Mouse (Mus musculus) adrenal gland, postnatal 36 days (tissue): ENCODE measurements at regions not wholly inside any gene's neighbourhood (a gene's known extent, or its start where the extent isn't known, plus 50 kb on each side); places are given as distances from the start of the nearest gene placed in this dataset.

Experiments
- DNase-seq, 2 experiments: peaks; one replicate each; pipeline ENCODE4 v3.0.0; 2021; ENCODE audit warnings: mixed read lengths in 1 of 2

DNA sequence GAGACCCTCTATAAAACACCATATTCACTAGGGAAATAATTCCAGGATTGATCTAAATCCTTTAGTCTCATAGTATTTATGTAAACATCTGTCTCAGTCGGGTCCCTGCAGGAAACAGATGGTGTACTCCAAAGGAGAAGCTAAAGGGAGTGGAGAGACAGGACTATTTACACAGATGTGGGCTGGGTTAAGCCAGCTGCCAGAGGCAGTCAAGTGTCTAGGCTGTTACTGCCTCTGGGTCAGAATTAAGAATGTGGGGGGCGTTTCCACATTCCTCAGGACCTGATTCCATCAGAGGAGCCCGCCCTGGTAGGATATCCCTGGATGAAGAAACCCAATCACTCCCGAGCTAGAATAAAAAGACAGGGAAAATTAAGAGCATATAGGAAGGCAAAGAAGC, 380.2 kb upstream of the Auts2 start:
- DNase-seq: no peak

DNA sequence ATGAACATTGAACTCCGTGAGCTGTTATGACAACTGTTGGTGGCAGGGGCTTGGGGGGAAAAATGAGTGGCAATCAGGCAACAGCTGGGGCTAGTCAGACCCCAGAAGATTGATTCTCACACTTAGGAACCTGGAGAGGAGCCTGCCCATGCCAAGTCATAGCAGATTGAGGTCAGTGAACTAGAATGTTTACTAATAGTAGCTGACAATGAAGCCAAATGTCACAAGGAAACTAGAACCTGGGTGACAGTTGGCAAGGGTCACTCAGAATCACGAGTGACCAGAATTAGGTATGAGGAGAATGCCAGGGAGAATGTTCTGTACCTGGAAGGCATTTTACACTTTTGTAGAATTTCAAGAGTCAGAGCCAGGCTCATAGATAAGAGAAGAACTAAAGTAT, 365.9 kb upstream of the Auts2 start:
- DNase-seq: no peak

DNA sequence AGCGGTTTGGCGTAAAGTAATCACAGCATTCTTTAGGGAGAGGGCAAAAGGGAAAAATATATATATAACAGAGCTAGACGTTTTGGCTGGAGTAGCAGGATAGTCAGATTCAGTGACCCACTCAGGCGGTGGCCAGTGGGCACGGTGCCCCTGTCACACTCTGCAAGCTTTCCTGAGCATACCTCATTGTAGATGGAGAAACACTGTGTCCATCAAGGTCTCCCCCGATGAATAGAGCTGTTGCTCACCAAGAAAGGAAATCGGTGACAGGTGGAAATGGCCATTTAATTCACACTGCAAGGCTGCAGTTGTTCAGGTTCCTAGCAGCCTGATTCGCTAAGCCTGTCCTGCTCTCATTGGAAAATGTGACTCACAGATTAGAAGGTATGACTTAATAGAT, 365.1 kb upstream of the Auts2 start:
- no peak for DNase-seq

DNA sequence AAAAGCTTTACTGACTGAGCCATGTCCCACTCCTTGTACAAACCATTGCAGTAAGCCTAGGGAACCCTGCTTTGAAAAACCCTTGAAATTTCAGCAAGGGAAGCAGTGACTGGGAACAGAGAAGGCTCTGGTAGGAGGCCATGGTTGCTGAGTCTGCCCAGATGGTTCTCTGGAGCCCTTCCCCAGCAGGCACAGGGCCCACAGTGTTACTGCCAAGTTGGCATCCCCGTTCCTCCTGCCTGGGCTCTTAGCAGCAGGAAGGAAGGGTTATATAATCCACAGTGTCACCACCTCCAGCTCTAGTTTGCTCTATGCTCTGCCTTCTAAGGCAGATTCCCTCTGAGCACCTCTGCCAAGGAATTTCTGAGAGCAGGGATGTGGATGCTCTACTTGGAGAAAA, 349.4 kb upstream of the Auts2 start:
- peak; percentile 29 to 44 for DNase-seq

DNA sequence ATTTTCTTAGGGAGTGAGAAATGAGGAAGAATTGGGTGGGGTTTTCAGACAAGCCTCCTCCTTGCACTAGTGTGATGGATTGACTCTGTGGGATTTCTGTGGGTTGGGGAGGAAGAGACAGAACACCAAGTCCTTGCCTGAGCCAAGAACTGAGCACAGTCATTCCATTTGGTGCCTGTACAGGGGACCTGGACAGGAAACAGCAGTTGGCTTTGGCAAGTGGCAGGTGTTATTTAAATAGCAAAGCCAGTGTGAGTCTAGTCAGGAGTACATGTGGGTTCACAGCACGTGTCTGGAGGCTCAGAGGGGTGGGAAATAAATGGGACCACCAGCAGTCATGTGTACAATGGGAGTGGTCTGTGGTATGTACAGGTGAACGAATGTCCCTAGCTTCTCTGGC, 341.0 kb upstream of the Auts2 start:
- no peak for DNase-seq

DNA sequence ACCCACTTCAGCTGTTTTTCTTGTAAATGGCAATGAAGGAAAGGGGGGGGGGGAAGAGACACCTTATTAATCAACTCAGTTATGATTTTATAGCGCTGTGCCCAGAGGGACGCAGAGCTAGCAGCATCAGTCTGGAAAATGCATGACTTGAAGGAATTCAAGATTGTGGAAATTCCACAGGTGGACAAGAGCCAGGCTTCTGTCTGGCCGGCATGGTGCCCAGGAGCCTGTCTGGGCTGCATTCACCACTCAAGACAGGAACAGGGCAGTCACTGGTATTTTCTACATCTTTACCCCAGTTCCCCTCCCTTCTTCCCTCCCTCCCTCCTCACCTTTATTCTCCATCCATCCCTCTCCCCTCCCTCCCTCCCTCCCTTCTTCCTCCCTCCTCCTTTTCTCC, 339.1 kb upstream of the Auts2 start:
- DNase-seq: peak in 1 of 2 experiments; percentile 4

DNA sequence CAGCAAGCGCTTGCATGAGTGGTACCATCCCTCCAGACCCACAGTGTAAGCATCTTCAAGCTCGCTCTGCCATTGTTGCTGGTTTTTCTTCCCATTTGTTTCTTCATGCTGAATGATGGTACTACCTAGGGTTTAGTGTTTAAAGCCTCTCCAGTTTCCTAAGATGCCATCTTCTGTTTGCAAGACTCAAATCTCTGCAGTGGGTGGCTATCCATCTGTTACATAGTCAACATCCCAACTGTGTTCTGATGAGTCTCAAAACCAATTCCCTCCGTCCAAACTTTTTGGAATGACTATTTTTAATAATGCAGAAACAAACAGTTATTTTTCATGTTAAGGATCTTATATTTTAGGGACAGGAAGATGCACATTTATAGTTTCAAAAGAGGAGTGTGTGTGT, 338.0 kb upstream of the Auts2 start:
- DNase-seq: no peak

DNA sequence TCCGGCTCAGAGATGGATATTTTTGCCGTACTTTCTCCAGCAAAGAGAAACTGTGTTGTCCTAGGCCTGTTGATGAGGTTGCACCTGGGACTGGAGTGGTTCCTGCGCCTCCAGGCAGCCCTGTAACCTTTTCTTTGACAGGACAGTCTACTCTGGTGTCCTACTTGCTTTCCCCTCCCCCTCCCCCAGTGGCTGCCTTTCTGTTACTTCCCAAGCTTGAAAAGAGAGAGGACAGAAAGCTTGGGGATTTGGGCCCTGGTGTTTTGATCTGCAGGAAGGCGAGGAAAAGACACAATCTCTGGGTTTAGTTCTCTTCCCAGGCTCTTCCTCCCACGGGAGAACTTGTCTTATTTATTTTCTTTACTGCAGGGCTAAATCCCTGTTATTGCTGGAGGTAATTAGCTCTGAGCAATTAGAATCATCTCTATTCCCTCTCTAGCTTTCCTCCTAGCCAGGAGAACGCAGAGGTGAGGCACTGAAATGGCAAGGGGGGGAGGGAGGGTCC, 333.2 kb upstream of the Auts2 start:
- no peak for DNase-seq

DNA sequence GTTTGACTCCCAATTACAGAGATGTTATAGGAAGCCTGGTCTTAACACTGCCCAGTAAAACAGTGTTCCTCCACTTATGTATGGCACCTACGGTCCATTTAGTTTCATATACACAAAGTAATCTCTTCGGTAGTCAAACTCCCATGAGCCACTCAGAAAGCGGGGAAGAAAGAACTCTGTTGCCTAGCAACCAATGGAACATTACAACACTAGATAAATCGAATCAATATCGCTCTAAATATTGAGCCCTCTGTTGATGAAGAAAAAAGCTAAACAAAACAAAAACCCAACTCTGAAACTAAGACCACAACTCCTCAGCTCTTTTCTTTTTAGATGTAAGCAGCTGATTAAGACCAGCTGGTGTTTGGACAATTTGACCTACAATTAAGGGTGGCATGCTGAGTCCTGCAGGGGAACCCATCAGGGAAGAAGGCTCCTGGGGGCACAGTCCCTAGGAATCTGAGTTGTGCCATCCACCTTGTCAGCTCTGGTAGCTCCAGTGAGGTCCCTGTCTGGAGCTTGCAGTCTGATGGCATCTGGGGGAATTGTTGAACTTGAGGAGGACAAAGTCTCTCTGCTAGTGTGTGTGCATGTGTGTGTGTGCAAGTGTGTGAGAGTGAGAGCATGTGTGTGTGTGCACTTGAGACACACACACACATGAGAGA, 315.8 kb upstream of the Auts2 start:
- no peak for DNase-seq

DNA sequence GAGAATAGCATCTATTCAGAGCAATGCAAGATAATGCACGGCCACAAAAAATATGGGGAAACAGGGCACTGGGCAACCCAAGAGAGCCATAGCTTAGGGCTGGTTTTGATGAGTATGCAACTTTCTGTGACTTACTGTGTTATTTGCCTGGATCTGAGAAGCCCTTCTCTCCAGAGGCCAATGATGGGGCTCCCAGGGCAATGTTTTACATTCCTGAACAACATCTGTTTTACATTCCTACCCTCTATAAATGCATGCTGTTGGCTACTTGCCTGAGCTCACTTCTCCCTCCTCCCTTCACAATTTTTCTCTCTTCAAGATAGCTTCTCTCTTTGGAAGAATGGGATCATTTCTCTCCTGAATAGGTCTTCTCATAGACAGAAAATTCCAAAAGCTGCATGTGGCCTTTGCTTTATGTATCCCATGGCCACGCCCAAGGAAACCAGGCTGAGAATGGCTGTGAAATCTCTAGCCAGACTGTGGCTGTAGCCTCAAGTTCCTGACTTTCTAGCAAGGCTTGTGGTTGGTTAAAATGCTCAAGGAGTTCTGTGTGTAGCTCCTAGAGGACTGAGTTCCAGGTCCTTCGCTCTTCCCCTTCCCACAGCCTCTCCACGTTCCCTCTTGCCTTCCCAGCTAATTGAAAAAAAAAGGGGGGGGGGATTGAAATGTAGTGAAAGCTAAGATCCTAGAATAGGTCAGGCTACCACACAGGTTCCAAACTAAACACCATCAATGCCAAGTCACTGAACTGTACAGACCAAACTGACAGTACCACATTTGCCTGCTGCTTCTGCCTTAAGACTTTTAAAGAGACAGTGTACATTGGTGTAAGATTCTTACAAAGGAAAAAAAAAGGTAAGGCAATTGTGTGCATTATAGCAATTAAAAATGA, 312.7 kb upstream of the Auts2 start:
- no peak for DNase-seq

DNA sequence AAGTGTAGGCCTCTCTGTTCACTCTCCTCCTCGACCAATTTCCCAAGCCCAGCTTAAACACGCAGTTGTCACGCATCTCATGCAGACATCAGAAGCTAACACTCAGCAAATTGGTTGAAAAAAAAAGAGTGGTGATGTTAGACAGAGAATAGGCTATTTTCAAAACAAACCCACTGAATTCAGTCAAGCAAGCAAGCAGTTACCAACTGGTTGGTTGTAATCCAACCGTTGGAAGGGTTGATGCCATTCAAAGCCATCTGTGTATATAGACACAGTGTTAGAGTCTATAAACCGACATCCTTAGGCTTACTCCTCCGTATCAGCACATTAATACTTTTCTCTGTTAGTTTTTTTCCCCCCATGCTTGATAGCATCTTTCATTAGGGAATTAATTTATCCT, 307.6 kb upstream of the Auts2 start:
- no peak for DNase-seq

DNA sequence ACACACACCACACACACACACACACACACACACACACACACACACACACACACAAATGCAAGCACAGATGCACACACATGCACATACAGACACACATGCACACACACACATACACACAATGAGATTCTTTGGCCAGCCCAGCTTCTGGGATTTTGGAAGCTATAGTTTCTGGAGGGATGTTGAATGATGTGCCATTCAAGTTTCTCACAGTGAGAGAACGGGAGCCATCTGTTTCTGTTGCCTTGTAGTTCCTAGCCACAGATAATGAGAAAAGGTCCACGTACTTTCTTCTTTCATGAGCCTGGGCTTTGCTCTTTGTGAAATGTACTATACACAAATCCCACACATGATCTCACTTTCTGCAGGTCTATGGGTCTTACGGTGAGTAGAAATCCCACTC, 304.9 kb upstream of the Auts2 start:
- no peak for DNase-seq

DNA sequence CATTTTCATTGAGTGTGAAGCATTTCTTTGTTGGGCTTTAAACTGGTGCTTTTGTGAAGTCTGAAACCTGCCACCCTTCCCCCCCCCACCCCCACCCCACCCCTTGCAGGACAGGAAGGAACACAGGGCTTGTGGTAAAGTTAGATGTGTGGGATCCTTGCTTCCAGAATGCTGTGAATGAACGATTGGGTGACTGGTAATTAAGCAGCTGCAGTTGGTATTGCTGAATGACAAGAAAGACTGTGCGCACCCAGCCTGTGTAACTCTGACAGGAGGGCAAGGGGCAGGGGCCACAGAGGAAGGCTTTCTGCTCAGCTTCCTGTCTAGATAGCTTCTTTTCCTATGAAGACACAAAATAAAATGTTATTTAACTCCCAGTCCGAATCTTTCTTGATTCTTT, 300.1 kb upstream of the Auts2 start:
- no peak for DNase-seq

DNA sequence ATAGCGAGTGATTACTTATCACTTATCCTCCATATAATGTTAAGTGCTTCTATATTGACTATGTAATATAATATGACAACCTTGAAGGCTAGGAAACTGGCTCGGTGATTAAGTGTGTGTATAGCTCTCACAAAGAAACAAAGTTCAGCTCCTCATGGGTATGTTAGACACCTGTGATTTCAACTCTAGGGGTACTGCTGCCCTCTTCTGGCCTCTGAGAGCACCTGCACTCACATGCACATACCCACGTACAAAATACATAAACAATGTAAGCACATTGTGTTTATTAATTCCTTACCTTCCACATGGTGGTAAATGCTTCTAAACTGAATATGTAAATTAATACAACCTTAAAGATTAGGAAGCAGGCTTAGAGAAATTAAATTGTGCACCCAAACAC, 298.6 kb upstream of the Auts2 start:
- no peak for DNase-seq

DNA sequence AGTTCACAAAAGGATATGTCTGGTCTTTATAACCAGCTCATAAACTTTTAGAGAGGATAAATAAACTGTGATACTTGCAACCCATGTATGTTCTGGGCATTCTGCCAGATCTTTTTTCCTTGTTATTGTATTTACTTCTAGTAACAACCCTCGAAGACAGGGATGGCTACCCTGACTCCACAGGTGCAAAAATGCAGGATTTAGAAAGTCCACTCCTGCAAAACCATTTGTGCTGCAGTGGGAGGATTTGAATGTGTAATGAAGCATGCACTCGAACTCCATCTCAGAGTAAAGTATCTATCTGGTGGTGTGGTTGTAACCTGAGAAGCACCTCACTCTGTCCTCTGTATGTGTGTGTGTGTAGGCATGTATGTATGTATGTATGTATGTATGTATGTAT, 294.3 kb upstream of the Auts2 start:
- DNase-seq: no peak

DNA sequence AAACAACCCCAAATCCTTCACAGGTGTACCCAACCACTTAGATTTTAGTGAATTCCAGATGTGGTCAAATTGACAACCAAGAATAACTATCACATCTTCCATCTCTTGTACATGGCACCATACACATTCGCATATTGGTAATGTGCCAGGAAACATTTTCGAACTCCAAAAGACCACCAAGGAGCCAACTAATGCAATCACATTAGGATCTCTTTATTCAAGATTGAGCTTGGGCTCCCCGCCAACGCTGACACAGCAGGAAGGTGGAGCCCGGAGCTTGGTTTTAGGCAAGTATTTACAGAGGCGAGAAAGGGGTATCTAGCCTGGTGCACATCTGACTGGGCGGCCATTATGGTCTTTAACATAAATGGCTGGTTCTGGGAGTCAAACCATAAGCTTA, 285.8 kb upstream of the Auts2 start:
- DNase-seq: no peak

DNA sequence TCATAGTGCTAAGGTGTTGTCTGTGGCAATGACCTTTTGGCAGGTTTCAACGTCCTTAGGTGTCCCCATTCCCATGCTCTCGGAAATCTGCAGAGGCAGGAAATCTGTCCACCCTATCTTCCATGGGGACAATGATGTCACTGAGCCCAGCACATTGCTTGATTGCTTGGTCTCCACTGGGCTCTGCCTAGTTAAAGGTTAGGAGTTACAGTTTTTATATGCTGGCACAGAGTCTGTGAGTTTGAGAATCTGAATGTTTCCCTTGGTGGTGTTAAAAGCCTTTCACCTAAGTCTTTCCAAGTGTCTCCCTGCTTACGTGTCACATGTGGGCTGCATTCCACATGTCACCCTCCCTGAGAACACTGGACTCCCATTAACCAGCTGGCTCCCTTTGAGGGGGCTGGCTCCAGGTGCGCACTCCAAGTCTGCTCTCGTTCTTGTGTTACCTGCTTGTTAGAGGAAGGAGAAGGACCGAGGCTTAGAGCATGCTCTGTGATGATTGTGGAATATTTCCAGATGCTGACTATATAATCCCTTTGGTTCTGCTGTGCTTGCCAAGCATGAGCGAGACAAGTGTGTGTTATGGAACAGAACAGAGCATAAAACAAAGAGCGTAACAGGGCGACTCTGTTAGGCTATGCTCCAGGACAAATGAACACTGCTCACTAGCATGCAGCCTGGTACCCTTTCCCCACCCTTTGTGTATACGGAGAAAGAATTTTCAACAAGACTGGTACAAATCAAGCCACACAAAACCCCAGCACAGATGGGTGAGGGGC, 284.6 kb upstream of the Auts2 start:
- no peak for DNase-seq

DNA sequence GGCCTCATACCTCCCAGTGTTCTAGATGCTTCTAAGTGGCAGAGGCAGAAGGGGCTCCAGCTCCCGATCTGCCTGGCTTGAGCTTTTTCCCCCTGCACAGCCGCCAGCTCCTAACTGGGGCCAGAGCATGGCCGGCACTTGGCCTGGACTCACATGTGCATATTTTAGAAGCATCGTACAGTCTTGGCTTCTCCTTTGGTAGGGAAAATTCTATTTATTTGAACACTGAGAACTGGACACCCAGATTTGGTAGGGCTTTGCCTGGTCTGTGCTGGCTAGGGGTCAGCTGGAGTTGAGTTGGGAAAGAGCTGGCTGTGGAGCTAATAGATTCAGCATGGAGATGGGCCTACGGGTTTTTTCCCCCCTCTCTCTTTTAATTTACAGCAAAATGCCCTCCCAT, 282.9 kb upstream of the Auts2 start:
- no peak for DNase-seq

DNA sequence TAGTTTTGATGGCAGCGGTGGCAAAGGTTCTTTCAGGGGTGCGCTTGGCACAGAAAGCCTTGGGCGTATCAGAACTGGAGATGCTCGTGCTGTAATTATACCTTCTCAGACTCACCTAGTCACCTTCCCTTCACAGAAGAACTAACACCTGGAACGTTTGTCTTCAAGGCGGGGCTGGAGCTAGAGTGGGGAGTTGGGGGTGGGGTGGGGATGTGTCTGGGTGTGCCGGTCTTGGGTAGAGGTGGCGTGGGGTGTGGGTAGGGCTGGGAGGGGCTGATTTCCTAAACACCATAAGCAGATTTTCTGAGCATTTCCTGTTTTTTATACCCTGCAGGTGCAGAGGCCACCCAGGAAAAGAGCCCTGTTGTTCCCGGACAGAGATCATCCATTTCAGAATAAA, 274.5 kb upstream of the Auts2 start:
- no peak for DNase-seq

DNA sequence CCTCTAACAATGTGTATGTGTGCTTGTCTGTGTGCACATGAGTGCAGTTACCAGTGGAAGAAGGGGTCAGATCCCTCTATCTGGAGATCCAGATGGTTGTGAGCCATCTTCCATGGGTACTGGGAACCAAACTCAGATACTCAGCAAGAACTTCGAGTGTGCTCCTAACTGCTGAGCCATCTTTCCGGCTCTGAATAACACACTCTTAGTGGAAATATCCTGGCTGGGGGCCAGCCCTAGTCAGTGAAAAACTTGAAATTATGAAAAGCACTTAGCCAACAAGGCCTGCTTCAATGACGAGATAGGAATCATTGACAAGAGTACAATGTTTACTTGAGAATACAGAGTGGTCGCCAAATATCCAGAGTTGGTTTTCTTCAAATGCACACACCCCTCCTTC, 266.0 kb upstream of the Auts2 start:
- peak; percentile 34 to 65 for DNase-seq

DNA sequence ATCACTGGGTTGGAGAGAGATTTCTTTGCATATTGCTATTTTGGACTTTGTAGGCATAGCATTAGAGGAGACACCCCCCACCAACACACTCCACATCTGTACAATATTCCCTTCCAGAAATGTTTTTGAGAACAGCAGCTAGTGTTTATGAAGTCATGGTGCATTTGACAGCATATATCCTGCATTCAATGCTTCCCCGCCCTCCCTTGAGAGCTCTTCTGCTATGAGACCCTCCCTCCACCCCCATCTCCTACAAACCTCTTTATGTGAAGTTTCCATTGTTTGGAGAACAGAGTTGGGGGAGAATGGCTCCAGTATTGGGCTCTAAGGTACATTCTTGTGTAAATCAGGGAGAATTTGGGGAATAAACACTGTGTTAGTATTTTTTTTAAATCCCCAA, 252.9 kb upstream of the Auts2 start:
- DNase-seq: no peak

DNA sequence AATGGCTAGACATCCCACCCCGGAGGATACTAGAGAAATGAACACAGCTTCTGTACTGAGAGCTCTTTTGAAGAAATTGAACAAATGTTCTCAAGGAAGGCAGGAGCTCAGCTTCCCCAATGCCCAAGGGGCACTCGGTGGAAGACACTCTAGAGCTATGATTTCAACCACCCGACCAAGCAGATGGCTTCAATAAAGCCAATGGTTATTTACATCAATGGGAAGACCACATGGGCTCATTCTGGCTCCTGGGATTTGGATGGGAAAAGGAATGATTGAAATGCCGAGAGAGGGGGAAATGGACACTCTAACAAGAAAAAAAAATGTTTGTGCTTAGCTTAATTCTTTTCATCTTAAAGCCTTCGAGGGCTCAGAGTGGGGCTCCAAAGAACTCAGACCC, 249.3 kb upstream of the Auts2 start:
- DNase-seq: no peak

DNA sequence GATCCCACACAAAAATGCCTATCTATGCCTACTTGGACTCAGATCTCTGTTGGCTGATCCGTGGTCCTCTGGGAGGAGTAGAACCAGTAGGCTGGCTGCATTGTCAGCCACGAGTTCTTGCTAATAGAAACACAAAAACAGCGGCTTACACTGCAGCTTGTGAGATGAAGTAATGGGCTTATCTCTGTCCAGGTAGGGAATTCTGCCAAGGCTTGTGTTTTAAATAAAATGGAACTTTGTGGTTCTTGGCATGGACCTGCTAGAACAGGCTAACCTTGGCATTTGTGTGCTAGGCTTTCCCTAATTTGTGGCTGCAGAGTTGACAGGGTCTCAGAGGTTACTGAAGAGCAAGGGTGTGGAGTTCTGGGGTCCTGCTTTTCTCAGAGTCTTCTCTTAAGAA, 242.1 kb upstream of the Auts2 start:
- DNase-seq: peak; percentile 44 to 48
